Mouse (Mus musculus): ENCODE results near the gene Barx1.

DNA sequence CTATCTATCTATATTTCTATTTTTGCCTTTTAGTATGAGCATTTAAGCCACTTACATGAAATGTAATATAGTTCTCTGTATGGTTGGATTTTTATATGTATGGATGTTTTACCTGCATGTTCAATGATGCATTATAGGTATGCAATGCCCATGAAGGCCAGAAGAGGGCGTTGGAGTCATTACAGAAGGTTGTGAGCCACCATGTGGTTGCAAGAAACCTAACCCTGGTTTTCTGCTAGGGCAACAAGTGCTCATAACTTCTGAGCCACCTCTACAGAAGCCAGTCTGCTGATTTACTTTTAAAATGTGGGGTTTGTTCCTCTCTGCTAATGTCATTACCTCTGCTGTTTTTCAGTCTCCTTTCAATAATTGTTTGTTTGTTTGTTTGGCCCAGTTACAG lies 12.2 kb upstream of the Barx1 start:
- TF ChIP-seq CTCF (IDR thresholded peaks at IDR 0.05 in 2 of 3, conservative IDR thresholded peaks at IDR 0.05 in 1 of 3; ENCODE audit: control insufficient read depth in 1 of 3, insufficient read depth in 1 of 3, low read depth in 2 of 3, low read length in 3 of 3, poor library complexity in 1 of 3, severe bottlenecking in 1 of 3) = peak; percentile 75 to 99 (median 87)
- no peak for TF ChIP-seq NRF1 (IDR thresholded peaks at IDR 0.05; ENCODE audit: insufficient read depth, low read depth, low read length, poor library complexity, severe bottlenecking)
- no peak for TF ChIP-seq CHD2 (IDR thresholded peaks at IDR 0.05; ENCODE audit: low read length)
- TF ChIP-seq SIN3A (IDR thresholded peaks at IDR 0.05; ENCODE audit: low read length) = no peak
- TF ChIP-seq MAFK (IDR thresholded peaks at IDR 0.05; ENCODE audit: borderline replicate concordance, low read depth, low read length) = no peak
- TF ChIP-seq ELF1 (IDR thresholded peaks at IDR 0.05; ENCODE audit: low read depth, low read length) = no peak
- TF ChIP-seq ZKSCAN1 (IDR thresholded peaks at IDR 0.05; ENCODE audit: low read depth, low read length) = no peak
- peak; percentile 49 for TF ChIP-seq ZC3H11A (IDR thresholded peaks at IDR 0.05; ENCODE audit: low read depth, low read length)

All from MEL (cell line).